Mouse (Mus musculus): ENCODE results near the gene Mecom.

GRCm38 (mm10) chr3:30498202-30498828 is 49.5 kb downstream of the Mecom start:
- no peak for TF ChIP-seq CTCF (IDR thresholded peaks at IDR 0.05; ENCODE audit: borderline replicate concordance, extremely low read depth, insufficient read depth, insufficient read length)
- no peak for TF ChIP-seq POLR2A (IDR thresholded peaks at IDR 0.05; ENCODE audit: borderline replicate concordance, extremely low read depth, insufficient read depth, insufficient read length, poor library complexity, severe bottlenecking)

All from brain, embryonic 14.5 days (tissue).